Mouse (Mus musculus) intestine, embryonic 16.5 days (tissue): ENCODE measurements around the gene Bcl7b. TPM values are rescaled to one million over a fixed set of nuclear protein-coding genes. Genes with fewer than 3 reads are reported as not detected.

Source experiments
- ATAC-seq: fragments of 200-750 bp; cut with Nextera tagmentation; 2 replicates; pipeline ENCODE4 v1.8.0; 2017; ENCODE audit warnings: moderate TSS enrichment, moderate library complexity
- H3K27ac ChIP-seq: fragments of 300-500 bp; sonication (generic); 2 replicates; pipeline ENCODE4 v1.5.1; 2014; ENCODE audit warnings: mild to moderate bottlenecking, low read length
- H3K27me3 ChIP-seq: fragments of 300-500 bp; sonication (generic); replicated peaks from 2 replicates; pipeline ENCODE4 v1.6.1; 2014; ENCODE audit warnings: low read length, control low read depth, mixed read lengths; ENCODE audit not compliant: control insufficient read depth, insufficient read depth
- H3K36me3 ChIP-seq: fragments of 300-500 bp; sonication (generic); 2 replicates; pipeline ENCODE4 v1.6.1; 2014; ENCODE audit warnings: low read length, control low read depth; ENCODE audit not compliant: control insufficient read depth, insufficient read depth
- H3K4me1 ChIP-seq: fragments of 300-500 bp; sonication (generic); 2 replicates; pipeline ENCODE4 v1.6.1; 2014; ENCODE audit warnings: low read length, control low read depth, mixed read lengths; ENCODE audit not compliant: control insufficient read depth, insufficient read depth
- H3K4me2 ChIP-seq: fragments of 300-500 bp; sonication (generic); 2 replicates; pipeline ENCODE4 v1.6.1; 2014; ENCODE audit warnings: low read depth, low read length, control low read depth
- H3K4me3 ChIP-seq: fragments of 300-500 bp; sonication (generic); 2 replicates; pipeline ENCODE4 v1.5.1; 2014; ENCODE audit warnings: mild to moderate bottlenecking, low read length
- H3K9ac ChIP-seq: fragments of 300-500 bp; sonication (generic); 2 replicates; pipeline ENCODE4 v1.6.1; 2014; ENCODE audit warnings: low read depth, low read length
- H3K9me3 ChIP-seq: fragments of 300-500 bp; sonication (generic); 2 replicates; pipeline ENCODE4 v1.6.1; 2016; ENCODE audit warnings: low read length, control low read depth; ENCODE audit not compliant: control insufficient read depth
- WGBS: fragments of 180-500 bp; shearing (Covaris S2); extraction: QIAGEN DNeasy Blood & Tissue Kit; methylation state at CpG from one replicate; pipeline ENCODE4 v1.1.7; 2014; 5-methylcytosine and 5-hydroxymethylcytosine counted together
- polyA plus RNA-seq: library from polyadenylated mRNA; unstranded; fragments of >200 nt; fragmentation: Nextera tagmentation; extraction: Ambion mirVana; gene quantifications from 2 replicates; pipeline ENCODE4 v1.2.1, GENCODE M21; 2015

Bcl7b gene
- polyA plus RNA-seq, 1 experiment from 2014 or later: 53.7 TPM

DNA sequence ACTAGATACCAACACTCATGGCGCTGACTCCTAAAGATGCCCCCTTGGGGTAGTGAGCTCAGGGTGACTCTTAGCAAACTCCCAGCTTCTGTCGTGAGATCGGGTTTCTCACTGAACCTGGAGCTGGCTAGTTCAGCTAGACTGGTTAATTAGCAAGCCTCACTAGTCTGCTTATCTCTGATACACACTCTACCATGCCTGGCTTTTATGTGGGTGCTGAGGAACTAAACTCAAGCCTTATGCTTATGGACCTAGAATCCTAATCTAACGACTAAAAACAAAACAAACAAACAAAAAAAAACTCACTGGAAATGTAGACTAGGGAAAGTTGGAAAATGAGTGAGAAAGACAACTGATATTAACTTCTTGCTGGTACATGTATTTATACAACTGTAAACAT is 23.6 kb upstream of the Bcl7b start:
- H3K4me3 ChIP-seq: no peak overlapping the region
- no peaks in the 10 kb centered on the region for H3K4me1 ChIP-seq
- H3K9me3 ChIP-seq: no peaks in the 10 kb centered on the region
- no peak overlapping the region for H3K27ac ChIP-seq
- no peaks in the 10 kb centered on the region for H3K36me3 ChIP-seq
- no peaks in the 10 kb centered on the region for H3K27me3 ChIP-seq
- 53% methylated on average over 4 of the region's 4 CpGs for WGBS
- no peak overlapping the region for H3K4me2 ChIP-seq
- no peak overlapping the region for H3K9ac ChIP-seq
- no peak for ATAC-seq

DNA sequence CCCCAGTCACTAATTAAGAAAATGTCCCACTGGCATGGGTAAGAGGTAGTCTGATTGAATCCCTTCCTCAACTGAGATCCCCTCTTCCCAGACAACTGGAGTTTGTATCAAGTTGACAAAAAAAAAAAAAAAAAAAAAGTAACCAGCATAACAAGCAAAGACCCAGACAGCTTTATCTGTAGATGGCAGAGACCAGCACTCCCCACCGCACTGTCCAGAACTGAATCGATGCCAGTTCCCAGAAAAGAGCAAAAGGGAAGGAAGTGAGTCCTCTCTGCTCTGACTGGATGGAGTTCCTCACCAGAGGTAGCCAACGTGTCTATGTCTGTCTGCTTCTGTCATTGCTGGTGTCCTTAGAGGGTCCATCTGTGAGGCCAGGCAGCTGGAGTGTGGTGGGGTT is 22.6 kb upstream of the Bcl7b start:
- Histone ChIP-seq H3K4me3 (no peak overlapping the region), H3K27ac (no peak overlapping the region), H3K27me3 (no peaks in the 10 kb centered on the region), H3K4me1 (no peaks in the 10 kb centered on the region; the same call in 1 of the 2 replicates), H3K36me3 (no peaks in the 10 kb centered on the region), H3K9ac (no peak overlapping the region), H3K4me2 (no peak overlapping the region), H3K9me3 (no peaks in the 10 kb centered on the region)
- no peak for ATAC-seq
- WGBS: 74% methylated on average over 3 of the region's 3 CpGs

DNA sequence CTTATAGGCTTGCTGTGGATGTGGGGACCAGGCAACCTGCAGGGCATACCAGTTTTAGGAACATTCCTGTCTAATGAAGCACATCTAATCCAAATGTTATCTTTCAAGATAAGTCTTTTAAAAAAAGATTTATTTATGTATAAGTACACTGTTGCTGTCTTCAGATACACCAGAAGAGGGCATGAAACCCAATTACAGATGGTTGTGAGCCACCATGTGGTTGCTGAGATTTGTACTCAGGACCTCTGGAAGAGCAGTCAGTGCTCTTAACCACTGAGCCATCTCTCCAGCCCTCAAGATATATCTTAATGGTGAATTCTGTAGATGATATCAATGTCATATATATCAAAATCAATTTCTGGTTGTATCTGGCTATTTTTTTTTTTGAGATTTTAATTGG is 22.1 kb upstream of the Bcl7b start:
- ATAC-seq: no peak
- peaks cover 2% of the 10 kb centered on the region for H3K4me1 ChIP-seq
- H3K27me3 ChIP-seq: no peaks in the 10 kb centered on the region
- no peaks in the 10 kb centered on the region for H3K36me3 ChIP-seq
- no peak overlapping the region for H3K9ac ChIP-seq
- H3K4me3 ChIP-seq: no peak overlapping the region
- no peaks in the 10 kb centered on the region for H3K9me3 ChIP-seq
- H3K4me2 ChIP-seq: no peak overlapping the region
- no peak overlapping the region for H3K27ac ChIP-seq

DNA sequence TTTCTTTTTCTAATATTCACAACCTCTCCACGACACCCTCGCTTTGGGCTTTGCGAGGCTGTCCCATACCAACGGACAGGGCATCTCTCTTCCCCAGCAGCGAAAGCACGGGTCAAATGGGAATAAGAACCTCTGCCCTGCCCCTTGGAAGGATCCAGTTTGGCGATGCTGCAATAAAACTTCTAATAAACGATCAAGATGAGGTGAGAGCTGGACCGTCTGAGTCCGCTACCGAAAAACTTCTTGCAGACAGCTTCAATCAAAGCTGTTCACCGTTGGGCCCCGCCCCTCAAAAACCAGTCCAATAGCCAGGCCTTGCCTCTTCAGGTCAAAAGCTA is 19.4 kb upstream of the Bcl7b start:
- peaks cover 3% of the 10 kb centered on the region for H3K4me1 ChIP-seq
- under 1% methylated on average over 13 of the region's 13 CpGs for WGBS
- peak overlapping the region; percentile 68 for H3K4me3 ChIP-seq
- H3K27ac ChIP-seq: peak overlapping the region; percentile 98; the same call in 1 of the 2 replicates
- H3K36me3 ChIP-seq: no peaks in the 10 kb centered on the region
- peak overlapping the region; percentile 56 for H3K4me2 ChIP-seq
- no peak for ATAC-seq
- no peaks in the 10 kb centered on the region for H3K9me3 ChIP-seq
- H3K9ac ChIP-seq: peak overlapping the region; percentile 80
- no peaks in the 10 kb centered on the region for H3K27me3 ChIP-seq

DNA sequence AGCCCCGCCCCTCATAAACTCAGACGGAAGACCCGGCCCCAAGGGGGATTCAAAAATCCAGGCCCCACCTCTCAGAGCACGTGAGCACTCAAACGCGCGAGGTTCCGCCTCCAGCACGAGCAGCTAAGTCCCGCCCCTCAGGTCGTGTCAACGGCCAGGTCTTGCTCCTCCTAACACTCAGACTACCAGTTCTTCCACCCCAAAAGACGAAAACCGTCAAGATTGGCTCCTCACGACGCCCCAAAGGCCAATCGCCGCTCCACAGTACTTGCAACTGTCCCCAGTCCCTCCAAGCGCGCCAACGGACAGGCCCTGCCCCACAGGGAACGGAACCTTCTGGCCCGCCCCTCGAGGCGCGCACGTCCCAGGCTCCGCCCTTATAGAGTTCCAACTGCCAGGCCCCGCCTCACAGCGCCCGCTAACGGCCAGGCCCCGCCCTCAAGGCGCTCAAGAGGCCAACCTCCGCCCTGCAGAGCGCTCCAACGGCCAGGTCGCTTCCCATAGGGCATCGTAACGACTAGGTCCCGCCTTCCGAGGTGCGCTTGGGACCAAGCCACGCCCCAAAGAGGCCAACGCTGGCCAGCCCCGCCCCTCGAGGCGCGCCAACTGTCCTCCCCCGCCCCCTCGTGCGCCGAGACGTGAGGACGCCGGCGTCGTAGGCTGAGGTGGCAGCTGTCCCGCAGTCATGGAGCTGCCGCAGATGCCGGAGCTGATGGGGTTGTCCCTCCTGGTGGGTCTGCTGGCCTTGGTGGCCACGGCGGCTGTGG is 18.8 kb upstream of the Bcl7b start, which contains the start of gene Tbl2:
Gene Tbl2, plus strand, starts transcription at position 605 of the 767 bp plus-strand sequence.
- peak; percentile 98 for ATAC-seq
- peaks cover 3% of the 10 kb centered on the region; the same call in 1 of the 2 replicates for H3K36me3 ChIP-seq
- H3K4me2 ChIP-seq: peak within 1 kb of the TSS; percentile 60
- peaks cover 3% of the 10 kb centered on the region for H3K4me1 ChIP-seq
- no peaks in the 10 kb centered on the region for H3K9me3 ChIP-seq
- H3K4me3 ChIP-seq: peak within 1 kb of the TSS; percentile 68
- under 1% methylated on average over 63 of the region's 63 CpGs for WGBS
- peak within 1 kb of the TSS; percentile 98 for H3K27ac ChIP-seq
- no peaks in the 10 kb centered on the region for H3K27me3 ChIP-seq
- peak within 1 kb of the TSS; percentile 80 for H3K9ac ChIP-seq

DNA sequence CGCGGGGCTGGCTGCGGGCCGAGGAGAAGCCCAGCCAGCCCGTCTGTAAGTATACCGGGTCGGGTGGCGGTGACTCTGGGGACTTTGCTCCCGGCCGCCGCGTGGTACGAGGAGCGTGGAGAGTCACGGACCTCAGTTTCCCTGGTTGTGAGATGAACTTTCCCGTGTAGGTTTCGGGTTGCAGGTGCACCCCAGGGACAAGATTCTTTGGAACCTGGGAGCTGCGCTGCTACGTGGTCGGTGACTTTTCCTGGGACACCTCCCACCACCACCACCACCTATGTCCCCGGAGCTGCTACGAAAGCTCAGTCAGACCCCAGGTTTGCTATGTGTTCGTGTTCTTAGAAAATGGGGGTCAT is 18.3 kb upstream of the Bcl7b start:
- peaks cover 3% of the 10 kb centered on the region for H3K4me1 ChIP-seq
- ATAC-seq: no peak
- H3K9ac ChIP-seq: peak overlapping the region; percentile 80
- H3K36me3 ChIP-seq: peaks cover 6% of the 10 kb centered on the region
- peak overlapping the region; percentile 68 for H3K4me3 ChIP-seq
- peak overlapping the region; percentile 60 for H3K4me2 ChIP-seq
- H3K27me3 ChIP-seq: no peaks in the 10 kb centered on the region
- H3K27ac ChIP-seq: peak overlapping the region; percentile 98
- H3K9me3 ChIP-seq: no peaks in the 10 kb centered on the region
- 0% methylated on average over 23 of the region's 23 CpGs for WGBS

DNA sequence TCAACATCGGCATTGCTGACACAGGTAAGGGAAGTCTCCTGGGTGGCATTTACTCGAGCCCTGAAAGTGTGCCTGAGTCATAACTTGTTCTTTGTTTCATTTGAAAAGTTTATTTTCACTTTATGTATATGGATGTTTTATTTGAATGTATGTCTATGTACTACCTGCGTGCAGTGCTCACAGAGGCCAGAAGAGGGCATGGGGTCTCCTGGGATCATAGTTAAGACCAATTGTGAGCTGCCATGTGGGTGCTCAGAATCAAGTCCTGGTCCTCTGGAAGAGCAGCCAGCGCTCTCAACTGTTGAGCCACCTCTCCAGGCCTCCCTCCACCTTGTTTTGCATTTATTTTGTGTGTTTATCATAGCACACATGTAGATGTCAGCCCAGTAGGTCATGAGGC is 11.6 kb upstream of the Bcl7b start:
- Histone ChIP-seq H3K36me3 (peaks cover 29% of the 10 kb centered on the region), H3K4me3 (no peak overlapping the region), H3K9ac (no peak overlapping the region), H3K27me3 (no peaks in the 10 kb centered on the region), H3K4me2 (no peak overlapping the region), H3K4me1 (no peaks in the 10 kb centered on the region), H3K27ac (no peak overlapping the region), H3K9me3 (no peaks in the 10 kb centered on the region)
- ATAC-seq: no peak
- 95% methylated on average over 4 of the region's 4 CpGs for WGBS

DNA sequence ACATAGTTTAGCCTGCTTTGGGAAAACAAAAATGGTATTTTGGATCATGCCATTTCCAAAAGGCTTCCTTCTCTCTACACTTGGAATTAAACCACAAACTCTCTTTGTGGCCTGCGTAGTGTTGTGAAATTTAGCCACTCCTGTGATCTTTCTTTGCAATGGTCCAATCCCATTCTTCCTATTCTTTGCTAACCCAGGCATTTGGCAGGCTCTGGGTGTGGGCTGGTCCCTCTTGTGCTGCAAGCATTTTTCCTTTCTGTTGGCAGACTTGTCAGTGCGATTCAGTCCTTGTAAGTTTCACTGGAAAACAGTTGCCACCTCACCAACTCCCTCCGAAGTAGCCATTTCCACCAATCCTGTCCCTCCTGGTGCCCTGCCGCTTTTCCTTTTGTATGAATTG is 6.9 kb upstream of the Bcl7b start:
- 95% methylated on average over 4 of the region's 4 CpGs for WGBS
- no peaks in the 10 kb centered on the region for H3K27me3 ChIP-seq
- peaks cover 16% of the 10 kb centered on the region for H3K36me3 ChIP-seq
- no peak for ATAC-seq
- no peaks in the 10 kb centered on the region for H3K4me1 ChIP-seq
- no peak overlapping the region for H3K4me2 ChIP-seq
- no peak overlapping the region for H3K27ac ChIP-seq
- H3K9ac ChIP-seq: no peak overlapping the region
- no peaks in the 10 kb centered on the region for H3K9me3 ChIP-seq
- H3K4me3 ChIP-seq: no peak overlapping the region

DNA sequence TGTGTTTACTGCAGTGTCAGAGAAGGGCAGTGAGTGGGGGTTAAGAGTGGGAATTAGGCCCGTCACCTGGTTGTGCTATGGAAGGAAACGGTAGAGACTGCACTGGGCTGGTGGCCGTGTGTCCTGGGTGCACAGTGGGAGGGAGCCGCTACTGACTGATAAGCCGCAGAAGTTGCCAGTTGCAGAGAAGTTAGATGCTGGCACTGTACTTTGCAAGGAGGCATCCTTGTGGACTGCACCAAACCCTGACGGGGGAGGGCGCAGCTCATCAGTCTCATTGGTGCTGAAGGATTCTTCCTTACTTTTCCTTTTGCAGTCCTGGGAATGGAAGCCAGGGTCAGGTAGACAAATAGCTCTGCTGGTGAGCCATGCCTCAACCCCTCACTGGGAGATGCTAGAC is 6.4 kb upstream of the Bcl7b start:
- Histone ChIP-seq H3K36me3 (peaks cover 12% of the 10 kb centered on the region), H3K4me3 (no peak overlapping the region), H3K27ac (no peak overlapping the region), H3K9me3 (no peaks in the 10 kb centered on the region), H3K27me3 (no peaks in the 10 kb centered on the region), H3K4me2 (no peak overlapping the region), H3K4me1 (no peaks in the 10 kb centered on the region), H3K9ac (no peak overlapping the region)
- 90% methylated on average over 7 of the region's 7 CpGs for WGBS
- no peak for ATAC-seq

DNA sequence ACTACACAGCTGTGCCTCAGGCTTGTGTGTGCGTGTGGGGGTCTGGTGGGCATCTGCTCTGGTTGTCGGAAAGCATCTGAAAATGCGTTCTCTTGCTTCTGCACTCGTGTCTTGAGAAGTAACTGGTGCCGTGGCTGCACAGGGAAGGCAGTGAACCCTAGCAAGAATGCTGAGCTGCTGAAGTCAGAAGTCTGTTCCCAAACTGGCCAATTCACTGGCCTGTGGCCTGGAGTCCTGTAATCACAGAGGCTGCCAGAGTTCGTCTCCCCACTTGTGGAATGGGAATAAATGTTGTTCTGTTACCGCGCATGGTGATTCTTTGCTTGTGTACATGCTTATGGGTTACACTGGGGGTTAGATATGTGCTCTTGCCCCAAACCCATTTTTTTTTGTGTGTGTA is 5.7 kb upstream of the Bcl7b start:
- H3K27me3 ChIP-seq: no peaks in the 10 kb centered on the region
- H3K4me2 ChIP-seq: no peak overlapping the region
- no peak for ATAC-seq
- no peak overlapping the region for H3K27ac ChIP-seq
- no peak overlapping the region for H3K4me3 ChIP-seq
- H3K9me3 ChIP-seq: no peaks in the 10 kb centered on the region
- H3K36me3 ChIP-seq: peaks cover 10% of the 10 kb centered on the region
- H3K9ac ChIP-seq: no peak overlapping the region
- no peaks in the 10 kb centered on the region for H3K4me1 ChIP-seq
- 92% methylated on average over 8 of the region's 8 CpGs for WGBS
